Mouse (Mus musculus) lung, postnatal 0 days (tissue): Measurements from ENCODE around the gene Skiv2l. TPM values are rescaled to one million over a fixed set of nuclear protein-coding genes. Genes with fewer than 3 reads are reported as not detected.

Experiments used
- ATAC-seq: fragments of 200-750 bp; cut with Nextera tagmentation; 2 replicates; pipeline ENCODE4 v1.8.0; 2017; ENCODE audit warnings: moderate library complexity
- DNase-seq: peaks from one replicate; pipeline ENCODE4 v3.0.0-alpha.2; 2016; ENCODE audit warnings: low spot score
- H3K27ac ChIP-seq: fragments of 300-500 bp; sonication (generic); 2 replicates; pipeline ENCODE4 v1.5.1; 2014; ENCODE audit warnings: antibody characterized with exemption, mild to moderate bottlenecking, low read length, mixed read lengths
- H3K27me3 ChIP-seq: fragments of 300-500 bp; sonication (generic); replicated peaks from 2 replicates; pipeline ENCODE4 v1.6.1; 2014; ENCODE audit warnings: low read length, mixed read lengths; ENCODE audit not compliant: insufficient read depth
- H3K36me3 ChIP-seq: fragments of 300-500 bp; sonication (generic); 2 replicates; pipeline ENCODE4 v1.6.1; 2014; ENCODE audit warnings: low read length, mixed read lengths; ENCODE audit not compliant: insufficient read depth
- H3K4me1 ChIP-seq: fragments of 300-500 bp; sonication (generic); 2 replicates; pipeline ENCODE4 v1.6.1; 2014; ENCODE audit warnings: antibody characterized with exemption, low read depth, low read length, mixed read lengths; ENCODE audit not compliant: insufficient read depth
- H3K4me2 ChIP-seq: fragments of 300-500 bp; sonication (generic); replicated peaks from 2 replicates; pipeline ENCODE4 v1.6.1; 2014; ENCODE audit warnings: low read depth, mild to moderate bottlenecking, low read length, moderate library complexity, mixed read lengths
- H3K4me3 ChIP-seq: fragments of 300-500 bp; sonication (generic); 2 replicates; pipeline ENCODE4 v1.5.1; 2014; ENCODE audit warnings: low read depth, low read length
- H3K9ac ChIP-seq: fragments of 300-500 bp; sonication (generic); replicated peaks from 2 replicates; pipeline ENCODE4 v1.6.1; 2014; ENCODE audit warnings: low read depth, mild to moderate bottlenecking
- H3K9me3 ChIP-seq: fragments of 300-500 bp; sonication (generic); 2 replicates; pipeline ENCODE4 v1.6.1; 2016; ENCODE audit warnings: low read length, mixed read lengths
- CTCF ChIP-seq: IDR thresholded peaks from 2 replicates; pipeline ENCODE4 v1.5.1; 2016; ENCODE audit warnings: antibody characterized with exemption, mild to moderate bottlenecking
- EP300 ChIP-seq: IDR thresholded peaks from 2 replicates; pipeline ENCODE4 v1.6.1; 2016; ENCODE audit warnings: antibody characterized with exemption, mild to moderate bottlenecking, control low read depth
- WGBS: fragments of 180-500 bp; shearing (Covaris S2); extraction: QIAGEN DNeasy Blood & Tissue Kit; methylation state at CpG from one replicate; pipeline ENCODE4 v1.1.7; 2014; 5-methylcytosine and 5-hydroxymethylcytosine counted together
- microRNA-seq: library from miRNA; unstranded; fragments of <30 nt; microRNA quantifications from one replicate; pipeline ENCODE4, GENCODE M21; 2016
- polyA plus RNA-seq: library from polyadenylated mRNA; unstranded; fragments of >200 nt; fragmentation: Nextera tagmentation; extraction: Ambion mirVana; gene quantifications from 2 replicates; pipeline ENCODE4 v1.2.1, GENCODE M21; 2015

The Skiv2l gene
- polyA plus RNA-seq, 1 experiment from 2014 or later, result 30.6 TPM

- Histone ChIP-seq H3K27me3 (no peaks in the 10 kb centered on the region), H3K9me3 (no peaks in the 10 kb centered on the region), H3K27ac (no peak overlapping the region), H3K4me2 (no peak overlapping the region), H3K9ac (no peak overlapping the region), H3K4me1 (no peaks in the 10 kb centered on the region), H3K36me3 (no peaks in the 10 kb centered on the region), H3K4me3 (no peak overlapping the region)
- ATAC-seq (no peak), DNase-seq (no peak)
- TF ChIP-seq CTCF (no peak), EP300 (no peak)
- 84% methylated on average over 10 of the region's 10 CpGs for WGBS
These were observed 55.0 kb downstream of the Skiv2l start for GRCm38 (mm10) chr17:34795016-34795415.

Small RNA genes within 50 kb of the gene (microRNA-seq; reads per million reads assigned to microRNA genes)
- gene Mir6970 (not detected), gene Mir6971 (2.7 reads per million, percentile 5 among the genes with 10 or more reads in this experiment), gene Mir6972 (not detected)

Other genes with a start within 250 kb of the Skiv2l start
- 81.5 and 84.1 TPM in 2 replicates for gene Rnf5, start 246.5 kb downstream of the Skiv2l start, polyA plus RNA-seq
- 35.7 and 40.0 TPM in 2 replicates for gene Agpat1, start 245.9 kb downstream of the Skiv2l start, polyA plus RNA-seq
- 4.4 and 5.2 TPM in 2 replicates for gene Egfl8, start 234.2 kb downstream of the Skiv2l start, polyA plus RNA-seq
- 22.4 and 24.9 TPM in 2 replicates for gene Ppt2, start 221.7 kb downstream of the Skiv2l start, polyA plus RNA-seq
- 0.27 and 0.29 TPM in 2 replicates for gene Prrt1, start 220.7 kb downstream of the Skiv2l start, polyA plus RNA-seq
- 12.2 and 14.5 TPM in 2 replicates for gene Fkbpl, start 205.4 kb downstream of the Skiv2l start, polyA plus RNA-seq
- 42.5 and 47.3 TPM in 2 replicates for gene Atf6b, start 203.1 kb downstream of the Skiv2l start, polyA plus RNA-seq
- gene Tnxb, start 179.7 kb downstream of the Skiv2l start, polyA plus RNA-seq, result 0.85 and 0.99 TPM in 2 replicates
- 5.1 and 6.5 TPM in 2 replicates for gene C4b, start 106.3 kb downstream of the Skiv2l start, polyA plus RNA-seq
- not detected in 2 replicates for gene Cyp21a1, start 45.6 kb downstream of the Skiv2l start, polyA plus RNA-seq
- gene Stk19, start 13.3 kb downstream of the Skiv2l start, polyA plus RNA-seq, result 34.7 and 37.3 TPM in 2 replicates
- gene Dxo, start 13.2 kb downstream of the Skiv2l start, polyA plus RNA-seq, result 39.8 and 40.9 TPM in 2 replicates
- 45.0 and 49.0 TPM in 2 replicates for gene Nelfe, start 181 bp upstream of the Skiv2l start, polyA plus RNA-seq
- gene Cfb, start 12.3 kb upstream of the Skiv2l start, polyA plus RNA-seq, result 8.1 and 10.6 TPM in 2 replicates
- 0.89 and 0.99 TPM in 2 replicates for gene Zbtb12, start 29.3 kb upstream of the Skiv2l start, polyA plus RNA-seq
- gene Gm20547, start 31.8 kb upstream of the Skiv2l start, polyA plus RNA-seq, result not detected in 2 replicates
- gene C2, start 48.1 kb upstream of the Skiv2l start, polyA plus RNA-seq, result 11.7 and 13.6 TPM in 2 replicates
- gene Ehmt2, start 48.3 kb upstream of the Skiv2l start, polyA plus RNA-seq, result 28.7 and 35.6 TPM in 2 replicates
- 7.0 and 7.3 TPM in 2 replicates for gene Slc44a4, start 64.3 kb upstream of the Skiv2l start, polyA plus RNA-seq
- 31.9 and 34.2 TPM in 2 replicates for gene Neu1, start 81.0 kb upstream of the Skiv2l start, polyA plus RNA-seq
- gene Hspa1b, start 109.0 kb upstream of the Skiv2l start, polyA plus RNA-seq, result 0.35 and 0.50 TPM in 2 replicates
- not detected in 2 replicates for gene Gm20481, start 119.7 kb upstream of the Skiv2l start, polyA plus RNA-seq
- 8.2 and 11.9 TPM in 2 replicates for gene Hspa1a, start 121.9 kb upstream of the Skiv2l start, polyA plus RNA-seq
- 0.70 and 0.79 TPM in 2 replicates for gene Hspa1l, start 122.5 kb upstream of the Skiv2l start, polyA plus RNA-seq
- gene Lsm2, start 131.7 kb upstream of the Skiv2l start, polyA plus RNA-seq, result 47.3 and 55.4 TPM in 2 replicates
- gene Vars, start 150.8 kb upstream of the Skiv2l start, polyA plus RNA-seq, result 24.6 and 24.7 TPM in 2 replicates
- 0.30 and 0.36 TPM in 2 replicates for gene Vwa7, start 166.4 kb upstream of the Skiv2l start, polyA plus RNA-seq
- gene Sapcd1, start 177.8 kb upstream of the Skiv2l start, polyA plus RNA-seq, result 1.7 TPM in 2 replicates
- gene Msh5, start 196.5 kb upstream of the Skiv2l start, polyA plus RNA-seq, result 1.8 and 2.4 TPM in 2 replicates
- gene Clic1, start 199.8 kb upstream of the Skiv2l start, polyA plus RNA-seq, result 343 and 355 TPM in 2 replicates
- gene Ddah2, start 208.8 kb upstream of the Skiv2l start, polyA plus RNA-seq, result 238 and 247 TPM in 2 replicates
- 3.5 and 4.9 TPM in 2 replicates for gene Ly6g6c, start 215.2 kb upstream of the Skiv2l start, polyA plus RNA-seq
- 2.1 and 2.3 TPM in 2 replicates for gene Mpig6b, start 216.0 kb upstream of the Skiv2l start, polyA plus RNA-seq
- gene Ly6g6e, start 226.7 kb upstream of the Skiv2l start, polyA plus RNA-seq, result 2.8 and 3.1 TPM in 2 replicates
- gene Ly6g6d, start 227.9 kb upstream of the Skiv2l start, polyA plus RNA-seq, result 14.4 and 14.7 TPM in 2 replicates
- 0.71 and 0.74 TPM in 2 replicates for gene Ly6g6f, start 235.4 kb upstream of the Skiv2l start, polyA plus RNA-seq
- gene Abhd16a, start 239.1 kb upstream of the Skiv2l start, polyA plus RNA-seq, result 104 and 111 TPM in 2 replicates